Mouse (Mus musculus): ENCODE data around the gene Glp1r. TPM values are rescaled to one million over a fixed set of nuclear protein-coding genes. Genes with fewer than 3 reads are reported as not detected.

Glp1r gene
- polyA plus RNA-seq (2016; fragmentation: Nextera tagmentation; extraction: Ambion mirVana) = not detected in 2 replicates

DNA sequence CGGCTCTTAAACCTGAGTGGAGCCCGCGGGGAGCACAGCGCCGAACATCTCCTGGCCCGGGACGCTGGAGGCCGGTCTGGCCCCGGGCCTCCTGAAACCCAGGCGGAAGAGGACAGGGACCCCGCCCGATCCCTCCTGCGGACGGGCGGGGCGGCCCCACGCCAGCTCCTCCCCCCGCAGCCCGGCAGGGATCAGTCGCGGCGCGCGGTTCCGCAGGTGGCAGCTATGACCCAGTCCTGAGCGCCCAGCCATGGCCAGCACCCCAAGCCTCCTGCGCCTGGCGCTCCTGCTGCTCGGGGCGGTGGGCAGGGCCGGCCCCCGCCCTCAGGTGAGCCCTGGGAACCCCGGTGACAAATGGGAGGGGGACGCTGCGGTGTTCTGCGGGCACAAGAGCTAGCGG lies at the start of gene Glp1r:
Gene Glp1r, plus strand, starts transcription at position 191 of the 400 bp plus-strand sequence.
- H3K9ac ChIP-seq (replicated peaks) = peak within 1 kb of the TSS; percentile 53
- ATAC-seq (ENCODE audit: insufficient number of reproducible peaks, insufficient read depth, low FRiP score, low TSS enrichment, low read depth) = no peak
- peak within 1 kb of the TSS; percentile 48 for H3K4me3 ChIP-seq (replicated peaks)
- peaks cover 7% of the 10 kb centered on the region for H3K4me1 ChIP-seq (replicated peaks)
- H3K4me2 ChIP-seq = peak within 1 kb of the TSS; percentile 88
- WGBS = under 1% methylated on average over 25 of the region's 37 CpGs
- no peaks in the 10 kb centered on the region for H3K36me3 ChIP-seq
- H3K27ac ChIP-seq = no peak within 1 kb of the TSS
- H3K27me3 ChIP-seq = peaks cover 96% of the 10 kb centered on the region
- 0 out of 2 replicates have a peak, but pooled peaks cover 3% of the 10 kb centered on the region for H3K9me3 ChIP-seq

DNA sequence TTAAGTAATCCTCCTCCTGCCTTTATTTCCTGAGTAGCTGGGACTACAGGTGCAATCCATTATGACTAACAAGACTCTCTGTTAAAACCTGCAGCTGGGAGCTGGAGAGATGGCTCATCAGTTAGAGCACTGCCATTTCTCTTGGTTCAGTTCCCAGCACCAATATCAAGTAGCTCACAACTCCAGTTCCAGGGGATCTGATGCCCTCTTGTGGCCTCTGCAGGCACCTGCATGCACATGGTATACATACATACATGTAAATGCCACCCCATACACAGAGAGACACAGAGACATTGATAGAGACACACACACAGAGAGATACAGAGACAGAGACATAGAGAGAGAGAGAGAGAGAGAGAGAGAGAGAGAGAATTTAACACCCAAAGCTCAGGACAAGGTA lies 49.3 kb upstream of the Glp1r start:
- no peaks in the 10 kb centered on the region for H3K27me3 ChIP-seq
- no peaks in the 10 kb centered on the region for H3K36me3 ChIP-seq
- H3K9me3 ChIP-seq = no peaks in the 10 kb centered on the region
- no peak overlapping the region for H3K4me3 ChIP-seq (replicated peaks)
- no peak for ATAC-seq (ENCODE audit: insufficient number of reproducible peaks, insufficient read depth, low FRiP score, low TSS enrichment, low read depth)
- H3K4me2 ChIP-seq = no peak overlapping the region
- no peaks in the 10 kb centered on the region for H3K4me1 ChIP-seq (replicated peaks)
- H3K27ac ChIP-seq = no peak overlapping the region
- no peak overlapping the region for H3K9ac ChIP-seq (replicated peaks)

DNA sequence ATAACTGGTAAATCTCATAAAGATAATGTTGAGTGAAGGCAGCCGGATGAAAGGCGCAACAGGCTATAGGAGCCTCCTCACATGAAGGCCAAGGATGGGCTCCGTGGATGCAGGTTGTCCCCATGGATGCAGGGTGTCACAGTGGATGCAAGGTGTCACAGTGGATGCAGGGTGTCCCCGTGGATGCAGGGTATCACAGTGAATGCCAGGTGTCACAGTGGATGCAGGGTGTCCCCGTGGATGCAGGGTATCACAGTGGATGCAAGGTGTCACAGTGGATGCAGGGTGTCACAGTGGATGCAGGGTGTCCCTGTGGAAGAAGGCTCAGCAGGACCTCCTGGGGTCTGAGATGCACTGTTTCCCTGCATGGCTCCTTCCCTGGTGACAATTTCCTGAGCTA lies 44.3 kb upstream of the Glp1r start:
- H3K9me3 ChIP-seq = no peaks in the 10 kb centered on the region
- peaks cover 2% of the 10 kb centered on the region; the same call in 1 of the 2 replicates for H3K27me3 ChIP-seq
- WGBS = 84% methylated on average over 5 of the region's 5 CpGs
- H3K4me1 ChIP-seq (replicated peaks) = peaks cover 3% of the 10 kb centered on the region; the same call in 1 of the 2 replicates
- no peaks in the 10 kb centered on the region for H3K36me3 ChIP-seq
- no peak overlapping the region for H3K4me3 ChIP-seq (replicated peaks)
- H3K9ac ChIP-seq (replicated peaks) = no peak overlapping the region
- no peak overlapping the region for H3K4me2 ChIP-seq
- ATAC-seq (ENCODE audit: insufficient number of reproducible peaks, insufficient read depth, low FRiP score, low TSS enrichment, low read depth) = no peak
- H3K27ac ChIP-seq = no peak overlapping the region

- H3K4me1 ChIP-seq (replicated peaks) = peaks cover 3% of the 10 kb centered on the region; the same call in 1 of the 2 replicates
- H3K4me3 ChIP-seq (replicated peaks) = no peak overlapping the region
- no peaks in the 10 kb centered on the region for H3K36me3 ChIP-seq
- no peaks in the 10 kb centered on the region for H3K9me3 ChIP-seq
- peaks cover 2% of the 10 kb centered on the region; the same call in 1 of the 2 replicates for H3K27me3 ChIP-seq
- no peak overlapping the region for H3K4me2 ChIP-seq
- ATAC-seq (ENCODE audit: insufficient number of reproducible peaks, insufficient read depth, low FRiP score, low TSS enrichment, low read depth) = no peak
- 72% methylated on average over 11 of the region's 11 CpGs for WGBS
- no peak overlapping the region for H3K9ac ChIP-seq (replicated peaks)
- no peak overlapping the region for H3K27ac ChIP-seq
These were observed 42.9 kb upstream of the Glp1r start for GRCm38 (mm10) chr17:30858586-30859259.

GRCm38 (mm10) chr17:30859989-30860585 lies 41.5 kb upstream of the Glp1r start:
- Histone ChIP-seq H3K4me3 (replicated peaks) (no peak overlapping the region), H3K27ac (no peak overlapping the region), H3K36me3 (no peaks in the 10 kb centered on the region), H3K4me2 (no peak overlapping the region), H3K27me3 (peaks cover 2% of the 10 kb centered on the region; the same call in 1 of the 2 replicates), H3K9ac (replicated peaks) (no peak overlapping the region), H3K9me3 (no peaks in the 10 kb centered on the region), H3K4me1 (replicated peaks) (peaks cover 3% of the 10 kb centered on the region; the same call in 1 of the 2 replicates)
- ATAC-seq (ENCODE audit: insufficient number of reproducible peaks, insufficient read depth, low FRiP score, low TSS enrichment, low read depth) = no peak
- 32% methylated on average over 10 of the region's 10 CpGs for WGBS

- Histone ChIP-seq H3K36me3 (no peaks in the 10 kb centered on the region), H3K27ac (no peak overlapping the region), H3K9me3 (no peaks in the 10 kb centered on the region), H3K27me3 (peaks cover 2% of the 10 kb centered on the region; the same call in 1 of the 2 replicates), H3K9ac (replicated peaks) (no peak overlapping the region), H3K4me3 (replicated peaks) (no peak overlapping the region), H3K4me2 (no peak overlapping the region), H3K4me1 (replicated peaks) (peaks cover 3% of the 10 kb centered on the region; the same call in 1 of the 2 replicates)
- ATAC-seq (ENCODE audit: insufficient number of reproducible peaks, insufficient read depth, low FRiP score, low TSS enrichment, low read depth) = no peak
- WGBS = 51% methylated on average over 7 of the region's 7 CpGs
These were observed 41.0 kb upstream of the Glp1r start for GRCm38 (mm10) chr17:30860606-30861005.

DNA sequence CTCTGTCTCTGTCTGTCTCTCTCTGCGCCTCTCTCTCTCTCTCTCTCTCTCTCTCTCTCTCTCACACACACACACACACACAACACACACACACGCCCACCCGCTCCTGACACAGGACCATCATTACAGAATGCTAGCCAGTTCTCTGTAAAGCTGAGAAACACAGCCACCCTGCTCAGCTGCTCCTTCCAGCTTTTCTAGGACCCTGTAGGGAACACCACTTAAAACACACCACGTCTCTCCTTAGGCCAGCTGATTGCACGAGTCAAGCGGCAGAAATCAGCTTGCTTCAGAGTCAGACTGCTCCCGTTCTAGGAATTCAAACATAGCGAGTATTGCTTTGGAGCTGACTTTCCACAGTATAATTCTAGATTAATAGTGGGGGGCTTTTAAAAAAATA lies 35.3 kb upstream of the Glp1r start:
- Histone ChIP-seq H3K4me3 (replicated peaks) (no peak overlapping the region), H3K9ac (replicated peaks) (no peak overlapping the region), H3K9me3 (no peaks in the 10 kb centered on the region), H3K36me3 (no peaks in the 10 kb centered on the region), H3K27me3 (0 out of 2 replicates have a peak, but pooled peaks cover 3% of the 10 kb centered on the region), H3K4me2 (no peak overlapping the region), H3K27ac (no peak overlapping the region), H3K4me1 (replicated peaks) (no peaks in the 10 kb centered on the region)
- 69% methylated on average over 8 of the region's 8 CpGs for WGBS
- ATAC-seq (ENCODE audit: insufficient number of reproducible peaks, insufficient read depth, low FRiP score, low TSS enrichment, low read depth) = no peak

- Histone ChIP-seq H3K9me3 (no peaks in the 10 kb centered on the region), H3K36me3 (no peaks in the 10 kb centered on the region), H3K4me3 (replicated peaks) (no peak overlapping the region), H3K4me1 (replicated peaks) (no peaks in the 10 kb centered on the region), H3K4me2 (no peak overlapping the region), H3K27ac (no peak overlapping the region), H3K9ac (replicated peaks) (no peak overlapping the region), H3K27me3 (0 out of 2 replicates have a peak, but pooled peaks cover 3% of the 10 kb centered on the region)
- ATAC-seq (ENCODE audit: insufficient number of reproducible peaks, insufficient read depth, low FRiP score, low TSS enrichment, low read depth) = no peak
- 87% methylated on average over 9 of the region's 9 CpGs for WGBS
These were observed 34.7 kb upstream of the Glp1r start for GRCm38 (mm10) chr17:30866966-30867365.

DNA sequence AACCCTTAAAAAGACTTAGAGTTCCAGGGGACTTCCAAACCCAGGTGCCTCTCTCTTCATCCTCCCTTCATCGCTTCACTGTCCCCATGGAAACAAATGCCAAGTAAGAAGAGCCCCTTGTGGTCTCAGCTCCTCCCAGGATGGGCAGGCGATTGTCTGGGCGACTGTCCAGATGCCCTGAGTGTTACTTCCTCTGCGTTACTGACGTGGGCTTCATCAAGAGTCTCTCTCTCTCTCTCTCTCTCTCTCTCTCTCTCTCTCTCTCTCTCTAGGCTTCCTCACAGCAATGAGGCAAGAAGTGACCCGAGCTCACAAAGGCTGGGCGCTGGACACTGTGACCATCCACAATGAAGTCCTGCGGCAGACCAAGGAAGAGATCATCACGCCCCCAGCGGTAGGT lies 30.6 kb upstream of the Glp1r start:
- H3K36me3 ChIP-seq = no peaks in the 10 kb centered on the region
- 0 out of 2 replicates have a peak, but pooled peaks cover 3% of the 10 kb centered on the region for H3K27me3 ChIP-seq
- no peak overlapping the region for H3K9ac ChIP-seq (replicated peaks)
- no peaks in the 10 kb centered on the region for H3K4me1 ChIP-seq (replicated peaks)
- no peak overlapping the region for H3K4me3 ChIP-seq (replicated peaks)
- 44% methylated on average over 10 of the region's 10 CpGs for WGBS
- no peak overlapping the region for H3K4me2 ChIP-seq
- H3K9me3 ChIP-seq = peaks cover 5% of the 10 kb centered on the region
- no peak for ATAC-seq (ENCODE audit: insufficient number of reproducible peaks, insufficient read depth, low FRiP score, low TSS enrichment, low read depth)
- no peak overlapping the region for H3K27ac ChIP-seq

DNA sequence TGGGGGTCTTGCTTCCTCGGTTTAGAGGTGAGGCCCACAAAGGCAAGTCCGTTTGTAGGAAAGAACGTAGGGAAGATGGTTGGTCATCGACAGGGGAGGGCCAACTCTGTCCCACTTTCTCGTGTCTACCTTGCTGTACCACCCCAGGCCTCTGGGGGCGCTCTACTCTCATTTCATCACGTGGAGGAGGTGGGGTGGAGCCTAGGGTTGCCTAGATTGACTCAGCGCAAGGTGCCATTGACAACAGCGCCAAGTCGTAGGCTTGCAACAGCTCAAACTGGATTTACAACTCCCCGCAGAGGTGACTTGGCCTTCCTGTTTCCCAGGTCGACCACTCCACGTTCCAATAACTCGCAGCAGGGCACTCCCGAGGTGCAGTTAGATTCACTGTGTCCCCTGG lies 27.3 kb upstream of the Glp1r start:
- Histone ChIP-seq H3K9me3 (peaks cover 5% of the 10 kb centered on the region), H3K36me3 (no peaks in the 10 kb centered on the region), H3K27me3 (no peaks in the 10 kb centered on the region), H3K27ac (no peak overlapping the region), H3K4me2 (no peak overlapping the region), H3K4me3 (replicated peaks) (no peak overlapping the region), H3K9ac (replicated peaks) (no peak overlapping the region), H3K4me1 (replicated peaks) (no peaks in the 10 kb centered on the region)
- 59% methylated on average over 15 of the region's 15 CpGs for WGBS
- no peak for ATAC-seq (ENCODE audit: insufficient number of reproducible peaks, insufficient read depth, low FRiP score, low TSS enrichment, low read depth)

DNA sequence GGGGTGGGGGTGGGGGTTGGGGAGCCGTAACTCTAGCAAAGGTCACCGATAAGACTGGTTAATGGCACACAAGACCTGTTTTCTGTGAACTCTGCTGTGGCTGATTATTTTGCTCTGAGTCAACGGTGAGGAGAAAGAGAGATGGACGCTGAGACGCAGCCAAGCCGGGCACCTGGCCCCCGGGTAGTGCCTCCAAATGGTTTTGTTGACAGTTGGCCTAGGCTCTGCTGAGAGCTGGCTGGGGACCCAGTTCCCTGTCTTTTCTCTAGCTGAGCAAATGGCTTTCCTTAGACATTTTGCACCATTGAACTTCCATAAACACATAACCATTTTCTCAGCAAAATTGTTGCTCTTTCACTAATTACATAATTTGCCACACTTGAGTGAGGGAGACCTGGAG lies 24.2 kb upstream of the Glp1r start:
- WGBS = 79% methylated on average over 7 of the region's 7 CpGs
- H3K9ac ChIP-seq (replicated peaks) = no peak overlapping the region
- peaks cover 5% of the 10 kb centered on the region for H3K9me3 ChIP-seq
- no peak overlapping the region for H3K4me2 ChIP-seq
- peaks cover 10% of the 10 kb centered on the region; the same call in 1 of the 2 replicates for H3K27me3 ChIP-seq
- H3K4me3 ChIP-seq (replicated peaks) = no peak overlapping the region
- H3K36me3 ChIP-seq = no peaks in the 10 kb centered on the region
- no peak overlapping the region for H3K27ac ChIP-seq
- no peak for ATAC-seq (ENCODE audit: insufficient number of reproducible peaks, insufficient read depth, low FRiP score, low TSS enrichment, low read depth)
- no peaks in the 10 kb centered on the region for H3K4me1 ChIP-seq (replicated peaks)
